Mouse (Mus musculus) CH12.LX (cell line): ENCODE measurements at regions not wholly inside any gene's neighbourhood (a gene's known extent, or its start where the extent isn't known, plus 50 kb on each side); places are given as distances from the start of the nearest gene placed in this dataset.

ENCODE experiments used
- CTCF ChIP-seq, 2 experiments: IDR thresholded peaks in 1 of 2; conservative IDR thresholded peaks in 1 of 2; 2 replicates each; pipeline ENCODE4 v1.5.1; 2011 to 2012; ENCODE audit warnings: low read depth in 2 of 2, low read length in 2 of 2, improper control_type of control experiment in 1 of 2, inconsistent platforms in 1 of 2, mild to moderate bottlenecking in 1 of 2, moderate library complexity in 1 of 2
- ELF1 ChIP-seq: IDR thresholded peaks from 2 replicates; pipeline ENCODE4 v1.6.1; 2014; ENCODE audit warnings: low read depth, mild to moderate bottlenecking, inconsistent platforms, low read length, improper control_type of control experiment
- IRF4 ChIP-seq: IDR thresholded peaks from 2 replicates; pipeline ENCODE4 v1.6.1; 2014; ENCODE audit warnings: low read depth, mild to moderate bottlenecking, inconsistent platforms, low read length, improper control_type of control experiment
- MAFK ChIP-seq: IDR thresholded peaks from 2 replicates; pipeline ENCODE4 v1.6.1; 2011; ENCODE audit warnings: low read length, improper control_type of control experiment; ENCODE audit not compliant: insufficient replicate concordance
- MAX ChIP-seq: IDR thresholded peaks from 2 replicates; pipeline ENCODE4 v1.6.1; 2011; ENCODE audit warnings: low read length, improper control_type of control experiment
- MYC ChIP-seq: IDR thresholded peaks from 2 replicates; pipeline ENCODE4 v1.6.1; 2011; ENCODE audit warnings: low read depth, mild to moderate bottlenecking, improper control_type of control experiment, low read length
- PAX5 ChIP-seq: IDR thresholded peaks from 2 replicates; pipeline ENCODE4 v1.6.1; 2012; ENCODE audit warnings: low read length, inconsistent platforms, mixed read lengths
- POLR2AphosphoS2 ChIP-seq: IDR thresholded peaks from 2 replicates; pipeline ENCODE4 v1.6.1; 2011; ENCODE audit warnings: low read depth, low read length, improper control_type of control experiment
- ZC3H11A ChIP-seq: IDR thresholded peaks from 2 replicates; pipeline ENCODE4 v1.6.1; 2012; ENCODE audit warnings: low read depth, mild to moderate bottlenecking, inconsistent platforms, low read length, improper control_type of control experiment
- ZNF384 ChIP-seq: IDR thresholded peaks from 2 replicates; pipeline ENCODE4 v1.6.1; 2012; ENCODE audit warnings: low read depth, low read length, improper control_type of control experiment, inconsistent platforms

GRCm38 (mm10) chr4:81582546-81582945, 139.9 kb upstream of the Mpdz start:
- TF ChIP-seq MAFK (no peak), MAX (no peak), CTCF (conservative IDR thresholded peaks at IDR 0.05 in 1 of 2, IDR thresholded peaks at IDR 0.05 in 1 of 2; ENCODE audit: low read depth in 2 of 2, low read length in 2 of 2) (no peak), POLR2AphosphoS2 (no peak), PAX5 (no peak), ZC3H11A (no peak), ZNF384 (no peak), IRF4 (no peak), MYC (no peak), ELF1 (no peak)
